11 mouse cellular contexts compared by ENCODE assay signal in genomic region chr14:12199956-12200950, GRCm38 (mm10).
DNase-seq lines count a peak whose midpoint lies in the region; ATAC-seq and TF ChIP-seq lines count a peak whose summit lies in the region.
"Had no signal": no experiment of that assay in that cellular context is flagged by ENCODE, and none has a peak within 500 bp of the region (broad histone marks: within the 10 kb centered on the region; RNA-seq: fewer than 3 reads in every experiment).

No protein-coding gene starts in this region.

- H3K4me1 ChIP-seq in cerebellum, adult 2 months (ENCODE audit: control insufficient read depth, insufficient read depth, low read length), result peaks cover 9% of the 10 kb centered on the region
- peaks cover 27% of the 10 kb centered on the region for H3K4me1 ChIP-seq in hindbrain, embryonic 13.5 days (replicated peaks)
- H3K4me1 ChIP-seq: embryonic facial prominence, embryonic 15.5 days had no signal

- peak; percentile 63 for ATAC-seq in hindbrain, embryonic 13.5 days (ENCODE audit: low FRiP score)
- ATAC-seq: intestine, postnatal 0 days had no signal

- DNase-seq in brain, adult 2 months (ENCODE audit: low read depth, low spot score), result peak; percentile 16
- DNase-seq in cerebellum, adult 2 months, result peak; percentile 21 to 48
- DNase-seq in kidney, postnatal 36 days, result peak; percentile 31 to 58
- DNase-seq in thymus, postnatal 0 days (ENCODE audit: low spot score), result no peak
- no peak for DNase-seq in spleen, postnatal 14 days (ENCODE audit: low spot score in 2 of 2)
- DNase-seq in thymus, postnatal 4 days, result no peak
- DNase-seq: adrenal gland, postnatal 36 days; right cerebral cortex, postnatal 14 days had no signal

- no peak for TF ChIP-seq CTCF in cerebellum, adult 2 months (IDR thresholded peaks at IDR 0.05; ENCODE audit: borderline replicate concordance, insufficient read depth, low read depth, low read length)

- WGBS in cerebellum, adult 2 months, result 34% methylated on average over 13 of the region's 13 CpGs
- WGBS in hindbrain, embryonic 13.5 days, result 51% methylated on average over 13 of the region's 13 CpGs

- no peaks in the 10 kb centered on the region for H3K36me3 ChIP-seq in hindbrain, embryonic 13.5 days
- H3K36me3 ChIP-seq: embryonic facial prominence, embryonic 15.5 days had no signal

- TF ChIP-seq POLR2A in cerebellum, adult 2 months (IDR thresholded peaks at IDR 0.05; ENCODE audit: borderline replicate concordance, insufficient read depth, low read length), result no peak

- no peak overlapping the region for H3K27ac ChIP-seq in cerebellum, adult 2 months (ENCODE audit: insufficient read depth, low read length)
- peak overlapping the region; percentile 79 for H3K27ac ChIP-seq in hindbrain, embryonic 13.5 days
- H3K27ac ChIP-seq: embryonic facial prominence, embryonic 15.5 days had no signal

- no peak overlapping the region for H3K4me3 ChIP-seq in cerebellum, adult 2 months (replicated peaks; ENCODE audit: insufficient read depth, low read depth, low read length)
- no peak overlapping the region for H3K4me3 ChIP-seq in hindbrain, embryonic 13.5 days
- H3K4me3 ChIP-seq: embryonic facial prominence, embryonic 15.5 days had no signal

- H3K9me3 ChIP-seq in hindbrain, embryonic 13.5 days, result no peaks in the 10 kb centered on the region
- H3K9me3 ChIP-seq: embryonic facial prominence, embryonic 15.5 days had no signal

- no peaks in the 10 kb centered on the region for H3K27me3 ChIP-seq in cerebellum, adult 2 months (ENCODE audit: control insufficient read depth, insufficient read depth, low read length)
- H3K27me3 ChIP-seq in hindbrain, embryonic 13.5 days, result no peaks in the 10 kb centered on the region
- H3K27me3 ChIP-seq: embryonic facial prominence, embryonic 15.5 days had no signal

- no peak overlapping the region for H3K4me2 ChIP-seq in hindbrain, embryonic 13.5 days
- H3K4me2 ChIP-seq: embryonic facial prominence, embryonic 15.5 days had no signal

- no peak overlapping the region for H3K9ac ChIP-seq in hindbrain, embryonic 13.5 days
- H3K9ac ChIP-seq: embryonic facial prominence, embryonic 15.5 days had no signal

Comparison
In these comparisons a context has a peak if more than half of its experiments do, and no peak if none do; other contexts are left out.
1. DNase-seq: peak in brain, adult 2 months (single experiment), cerebellum, adult 2 months (2 of 2) and kidney, postnatal 36 days (2 of 2); none in thymus, postnatal 0 days (single experiment), spleen, postnatal 14 days (0 of 2) and thymus, postnatal 4 days (single experiment).